Mouse (Mus musculus): ENCODE measurements around the gene Xpr1. TPM values are rescaled to one million over a fixed set of nuclear protein-coding genes. Genes with fewer than 3 reads are reported as not detected.

Xpr1 gene
- total RNA-seq (2022): 10 to 100 TPM; 54.1 to 93.4 (median 70.7) TPM

DNA sequence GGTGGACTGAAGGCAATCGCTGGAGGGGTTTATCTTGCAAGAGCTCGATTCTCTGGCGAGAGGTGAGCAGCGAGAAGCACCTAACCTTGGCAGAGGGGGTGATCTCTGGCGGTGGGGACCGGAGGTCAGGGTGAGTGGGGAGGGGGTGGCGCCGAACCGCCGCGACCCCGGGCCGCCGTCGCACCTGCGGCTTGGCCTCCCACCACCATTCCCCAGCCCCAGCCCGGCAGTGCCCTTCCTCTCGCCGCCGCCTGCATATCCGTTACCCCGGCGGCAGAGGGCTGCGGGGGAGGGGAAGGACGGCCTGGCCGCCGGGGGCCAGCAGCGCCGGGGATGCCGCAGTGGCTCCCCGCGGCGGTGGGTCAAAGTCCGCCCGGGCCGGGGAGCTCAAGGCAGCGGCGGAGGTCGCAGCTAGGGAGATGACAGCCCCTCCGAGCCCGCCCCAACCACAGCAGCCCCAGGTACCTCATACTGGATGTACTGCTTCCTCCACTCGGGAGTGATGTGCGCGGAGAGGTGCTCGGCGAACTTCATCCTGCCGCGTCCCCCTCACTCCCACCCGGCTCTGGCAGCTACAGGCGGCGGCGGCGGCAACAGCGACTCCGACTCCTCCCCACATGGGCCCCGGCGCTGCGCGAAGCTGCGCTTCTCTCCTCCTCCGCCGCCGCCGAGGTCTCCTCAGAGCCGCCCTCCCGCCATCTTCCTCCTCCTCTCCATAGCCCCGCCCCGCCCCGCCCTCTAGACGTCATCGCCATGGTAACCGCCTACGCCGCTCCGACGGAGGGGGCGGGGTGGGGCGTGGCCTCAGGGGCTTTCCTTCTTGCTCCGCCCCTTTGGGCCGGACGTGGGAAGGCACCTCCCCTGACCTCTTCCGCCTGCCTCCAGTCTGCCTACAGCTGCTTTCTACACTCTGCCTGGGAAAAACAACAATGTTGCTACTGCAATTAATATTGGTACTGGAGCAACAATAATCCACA lies at the start of gene Xpr1:
Gene Xpr1, minus strand, starts transcription at position 715 of the 977 bp plus-strand sequence.
- DNase-seq (ENCODE audit: low spot score in 2 of 2): peak; percentile 91 to 93

GRCm38 (mm10) chr1:155463442-155463841 lies 46.2 kb upstream of the Xpr1 start:
- no peak for DNase-seq (ENCODE audit: low spot score in 2 of 2)

- DNase-seq (ENCODE audit: low spot score in 2 of 2): no peak
Observed at GRCm38 (mm10) chr1:155462582-155462981, 45.4 kb upstream of the Xpr1 start.

DNA sequence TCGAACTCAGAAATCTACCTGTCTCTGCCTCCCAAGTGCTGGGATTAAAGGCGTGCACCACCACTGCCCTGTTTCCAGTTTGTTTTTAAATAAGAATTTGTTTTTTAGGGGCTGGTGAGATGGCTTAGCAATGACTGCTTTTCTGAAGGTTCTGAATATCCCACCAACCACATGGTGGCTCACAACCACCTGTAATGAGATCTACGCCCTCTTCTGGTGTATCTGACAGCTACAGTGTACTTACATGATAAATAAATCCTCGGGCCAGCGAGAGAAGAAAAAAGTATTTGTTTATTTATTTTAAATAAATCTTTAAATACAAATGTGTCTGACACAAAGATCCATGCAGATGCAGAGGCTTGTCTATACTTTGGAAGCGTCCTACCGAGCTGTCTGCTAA lies 40.3 kb upstream of the Xpr1 start:
- no peak for DNase-seq (ENCODE audit: low spot score in 2 of 2)

GRCm38 (mm10) chr1:155453180-155453579 lies 36.0 kb upstream of the Xpr1 start:
- DNase-seq (ENCODE audit: low spot score in 2 of 2): peak; percentile 62 to 74

- no peak for DNase-seq (ENCODE audit: low spot score in 2 of 2)
Observed at GRCm38 (mm10) chr1:155448932-155449331, 31.7 kb upstream of the Xpr1 start.

DNA sequence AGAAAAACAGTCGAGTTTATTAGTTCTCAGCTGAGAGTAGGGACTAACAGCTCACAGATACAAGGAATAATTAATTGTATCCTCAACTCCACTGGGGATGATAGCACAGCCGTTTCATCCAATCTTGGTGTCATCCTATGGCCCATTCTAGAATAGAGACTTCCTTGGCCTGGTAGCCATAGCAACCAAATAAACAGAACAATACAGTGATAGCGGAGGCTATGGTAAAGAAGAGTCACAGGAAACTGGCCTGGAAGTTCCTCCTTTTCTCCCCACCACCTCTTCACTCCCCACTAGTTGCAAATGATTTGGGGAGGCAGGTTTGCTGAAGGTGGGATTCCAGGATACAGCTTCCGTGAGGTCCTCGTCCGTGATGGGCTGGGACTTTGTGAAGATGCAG lies 30.1 kb upstream of the Xpr1 start:
- DNase-seq (ENCODE audit: low spot score in 2 of 2): no peak

- no peak for DNase-seq (ENCODE audit: low spot score in 2 of 2)
Observed at GRCm38 (mm10) chr1:155443115-155443514, 25.9 kb upstream of the Xpr1 start.

- DNase-seq (ENCODE audit: low spot score in 2 of 2): no peak
Observed at GRCm38 (mm10) chr1:155442521-155443001, 25.3 kb upstream of the Xpr1 start.

DNA sequence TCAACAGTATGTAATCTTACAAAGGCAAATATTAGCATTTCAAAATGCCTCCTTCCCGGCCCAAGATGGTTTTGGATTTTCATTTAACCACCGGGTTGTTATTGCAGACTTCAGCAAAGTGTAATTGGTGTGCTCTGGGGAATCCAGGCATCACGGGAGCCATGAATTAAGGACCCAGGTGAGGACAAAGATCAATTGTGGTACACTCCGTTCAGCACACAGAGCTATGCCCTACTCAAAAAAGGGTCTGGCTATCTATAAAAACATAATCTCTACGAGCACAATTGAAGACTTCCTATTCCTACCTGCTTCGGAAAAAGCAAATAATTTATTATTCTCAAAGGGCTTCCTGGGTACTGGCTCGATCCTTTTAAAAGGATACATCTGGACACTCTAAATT lies 22.3 kb upstream of the Xpr1 start:
- DNase-seq (ENCODE audit: low spot score in 2 of 2): no peak

DNA sequence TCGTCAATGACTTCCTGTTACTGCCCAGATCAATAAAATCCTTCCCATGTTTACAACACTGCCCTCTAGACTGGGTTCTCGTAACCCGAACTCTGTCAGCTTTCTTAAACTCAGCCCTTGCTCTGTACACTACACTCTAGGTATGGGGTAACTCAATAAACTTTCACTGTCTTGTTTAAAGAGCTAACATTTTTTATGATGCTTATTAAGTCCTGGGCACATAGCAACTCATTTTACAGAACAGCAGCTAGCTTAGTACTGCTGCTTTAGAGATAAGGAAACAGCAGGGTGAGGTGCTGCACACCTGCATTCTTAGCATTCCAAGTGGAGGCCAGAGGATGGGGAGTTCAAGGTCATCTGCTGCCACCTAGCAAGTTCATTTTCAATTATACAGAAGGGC lies 21.3 kb upstream of the Xpr1 start:
- no peak for DNase-seq (ENCODE audit: low spot score in 2 of 2)

DNA sequence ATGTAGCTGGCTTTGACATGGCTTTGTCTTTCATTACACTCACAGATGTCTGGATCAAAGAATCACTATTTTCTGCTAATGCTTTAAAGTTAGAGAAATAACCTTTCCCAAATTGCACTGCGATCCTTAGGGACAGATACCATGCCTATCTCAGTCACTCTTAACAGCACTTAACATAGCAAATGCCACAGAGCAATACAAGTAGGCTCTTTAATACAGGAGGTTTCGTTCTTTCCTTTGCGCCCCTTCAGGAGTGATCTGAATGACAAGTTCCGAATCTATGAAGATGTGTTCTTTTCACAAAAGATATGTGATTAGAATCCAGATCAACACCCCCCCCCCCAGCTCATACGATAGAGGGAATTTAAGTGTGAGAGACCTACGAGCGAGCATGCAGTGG lies 12.1 kb upstream of the Xpr1 start:
- no peak for DNase-seq (ENCODE audit: low spot score in 2 of 2)

GRCm38 (mm10) chr1:155427126-155427865 lies 10.1 kb upstream of the Xpr1 start:
- DNase-seq (ENCODE audit: low spot score in 2 of 2): no peak

- DNase-seq (ENCODE audit: low spot score in 2 of 2): no peak
Observed at GRCm38 (mm10) chr1:155425743-155426315, 8.6 kb upstream of the Xpr1 start.

DNA sequence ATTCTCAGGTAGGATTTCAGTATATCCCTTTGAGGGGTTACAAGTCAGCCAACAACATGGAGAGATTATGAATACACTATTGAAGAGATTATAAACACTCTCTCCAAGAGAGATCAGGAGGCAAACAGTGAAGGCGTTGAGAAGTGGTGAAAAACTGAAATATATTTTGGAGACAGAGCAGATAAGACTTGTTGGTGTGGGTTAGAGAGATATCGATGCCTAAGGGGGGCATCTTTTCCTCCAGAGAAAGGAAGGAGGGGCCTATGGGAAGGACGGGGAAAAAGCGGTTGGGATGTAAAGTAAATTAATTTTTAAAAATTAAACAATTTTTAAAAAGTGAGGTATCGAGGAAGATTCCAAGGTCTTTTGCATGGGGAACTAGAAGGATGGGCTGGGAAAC lies 8.1 kb upstream of the Xpr1 start:
- no peak for DNase-seq (ENCODE audit: low spot score in 2 of 2)

DNA sequence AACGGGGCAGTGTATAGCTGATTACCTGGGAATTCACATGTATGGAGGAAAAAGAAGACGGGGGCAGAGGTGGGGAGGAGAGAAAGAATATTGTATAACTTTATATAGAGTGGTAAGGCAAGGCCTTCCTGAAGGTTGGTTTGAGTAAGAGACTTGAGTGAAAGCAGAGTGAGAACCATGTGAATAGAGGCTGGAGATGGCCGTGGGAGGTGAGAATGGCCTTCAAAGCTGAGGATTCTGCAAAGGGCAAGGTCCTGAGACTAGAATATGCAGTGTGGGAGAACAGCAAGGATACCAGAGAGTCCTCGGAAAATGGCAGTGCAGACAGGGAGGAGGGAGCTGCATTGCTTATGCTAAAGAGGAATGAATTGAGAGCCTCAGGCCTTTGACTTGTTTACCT lies 6.6 kb upstream of the Xpr1 start:
- no peak for DNase-seq (ENCODE audit: low spot score in 2 of 2)

DNA sequence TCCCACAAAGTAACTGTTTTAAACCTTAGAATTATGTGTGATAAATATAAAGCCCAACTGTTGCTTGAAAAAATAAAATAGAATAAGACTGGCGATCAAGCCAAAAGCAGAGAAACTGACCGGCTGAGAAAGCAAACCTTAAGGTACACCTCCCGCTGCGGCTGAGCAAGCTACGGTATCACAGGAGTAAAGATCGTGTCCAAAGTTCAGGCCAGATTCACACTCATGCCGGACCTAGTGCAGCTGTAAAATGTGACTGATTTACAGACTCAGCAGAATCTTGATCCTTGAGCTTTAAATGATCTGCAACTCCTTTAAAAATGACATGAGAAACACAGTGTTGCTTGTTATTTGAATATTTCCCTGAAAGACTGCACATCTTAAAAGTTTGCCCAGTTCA lies 4.8 kb upstream of the Xpr1 start:
- no peak for DNase-seq (ENCODE audit: low spot score in 2 of 2)

- DNase-seq (ENCODE audit: low spot score in 2 of 2): no peak
Observed at GRCm38 (mm10) chr1:155416147-155416700, 991 bp downstream of the Xpr1 start.

DNA sequence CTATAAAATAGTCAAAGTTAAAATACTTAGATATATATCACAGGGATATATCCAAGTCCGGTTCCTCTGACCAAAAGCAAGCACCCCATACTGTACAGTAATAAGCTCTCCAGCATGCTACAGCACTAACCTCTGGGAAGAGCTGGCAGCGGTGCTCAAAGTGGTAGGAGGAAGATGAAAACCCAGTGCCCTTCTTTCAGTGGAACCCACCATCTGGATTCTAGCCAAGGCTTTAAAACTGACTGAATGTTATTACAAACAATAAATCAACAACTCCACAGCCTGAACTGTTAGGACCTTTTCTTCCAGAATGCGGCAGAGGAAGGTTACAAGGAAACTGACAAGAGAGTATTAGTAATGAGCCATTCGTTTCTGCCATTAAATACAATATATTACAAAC lies 1.8 kb downstream of the Xpr1 start:
- DNase-seq (ENCODE audit: low spot score in 2 of 2): no peak

GRCm38 (mm10) chr1:155412705-155413104 lies 4.5 kb downstream of the Xpr1 start:
- no peak for DNase-seq (ENCODE audit: low spot score in 2 of 2)

GRCm38 (mm10) chr1:155408577-155408966 lies 8.6 kb downstream of the Xpr1 start:
- no peak for DNase-seq (ENCODE audit: low spot score in 2 of 2)
